In the genomic region with DNA sequence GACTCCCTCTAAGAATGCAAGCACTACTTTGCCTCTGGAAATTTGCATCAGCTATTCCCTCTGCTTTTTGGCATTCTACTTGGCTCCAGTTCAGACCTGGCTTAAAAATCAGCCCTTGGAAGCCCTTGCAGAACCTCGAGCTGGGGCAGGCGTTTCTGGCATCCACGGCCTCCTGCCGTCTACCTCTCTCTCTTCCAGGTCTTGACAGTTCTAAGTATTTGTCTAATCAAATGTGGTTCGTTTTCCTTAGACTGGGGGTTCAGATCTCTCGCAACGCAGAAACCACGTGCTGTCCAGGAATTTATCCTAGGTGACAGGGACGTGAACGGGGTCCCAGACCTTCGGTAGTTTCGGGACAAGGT, we compare ENCODE assay signal across 8 mouse cellular contexts. TPM values are rescaled to one million over a fixed set of nuclear protein-coding genes. Genes with fewer than 3 reads are reported as not detected.
DNase-seq lines count a peak whose midpoint lies in the region; ATAC-seq lines count a peak whose summit lies in the region.

No protein-coding gene starts in this region.

- H3K36me3 ChIP-seq in forebrain, embryonic 16.5 days (ENCODE audit: control insufficient read depth, insufficient read depth): peaks cover 2% of the 10 kb centered on the region; the same call in 1 of the 2 replicates
- H3K36me3 ChIP-seq in hindbrain, embryonic 12.5 days: peaks cover 24% of the 10 kb centered on the region
- H3K36me3 ChIP-seq in midbrain, embryonic 16.5 days (ENCODE audit: control insufficient read depth, insufficient read depth, low read length): peaks cover 9% of the 10 kb centered on the region

- 0% methylated on average over 12 of the region's 12 CpGs for WGBS in forebrain, embryonic 16.5 days
- under 1% methylated on average over 12 of the region's 12 CpGs for WGBS in hindbrain, embryonic 12.5 days
- WGBS in midbrain, embryonic 16.5 days: under 1% methylated on average over 12 of the region's 12 CpGs

- H3K4me2 ChIP-seq in forebrain, embryonic 16.5 days (ENCODE audit: low read length): peak overlapping the region; percentile 70
- peak overlapping the region; percentile 79 for H3K4me2 ChIP-seq in hindbrain, embryonic 12.5 days (replicated peaks)
- peak overlapping the region; percentile 79 for H3K4me2 ChIP-seq in midbrain, embryonic 16.5 days (ENCODE audit: low read length)

- H3K27ac ChIP-seq in forebrain, embryonic 16.5 days (ENCODE audit: low read length): peak overlapping the region; percentile 100
- peak overlapping the region; percentile 99 for H3K27ac ChIP-seq in hindbrain, embryonic 12.5 days
- H3K27ac ChIP-seq in midbrain, embryonic 16.5 days (ENCODE audit: low read length): peak overlapping the region; percentile 99

- peaks cover 40% of the 10 kb centered on the region for H3K4me1 ChIP-seq in forebrain, embryonic 16.5 days (replicated peaks; ENCODE audit: control insufficient read depth, insufficient read depth, low read length)
- H3K4me1 ChIP-seq in hindbrain, embryonic 12.5 days: peaks cover 47% of the 10 kb centered on the region
- H3K4me1 ChIP-seq in midbrain, embryonic 16.5 days (ENCODE audit: control insufficient read depth, insufficient read depth, low read length): peaks cover 37% of the 10 kb centered on the region

- H3K9me3 ChIP-seq in forebrain, embryonic 16.5 days (ENCODE audit: control insufficient read depth, low read length): no peaks in the 10 kb centered on the region
- H3K9me3 ChIP-seq in hindbrain, embryonic 12.5 days (replicated peaks): no peaks in the 10 kb centered on the region
- no peaks in the 10 kb centered on the region for H3K9me3 ChIP-seq in midbrain, embryonic 16.5 days (replicated peaks; ENCODE audit: control insufficient read depth, low read length, poor library complexity, severe bottlenecking)

- H3K4me3 ChIP-seq in forebrain, embryonic 16.5 days (replicated peaks; ENCODE audit: low read length): peak overlapping the region; percentile 71
- peak overlapping the region; percentile 61 for H3K4me3 ChIP-seq in hindbrain, embryonic 12.5 days
- H3K4me3 ChIP-seq in midbrain, embryonic 16.5 days (ENCODE audit: low read depth, low read length): peak overlapping the region; percentile 65

- no peaks in the 10 kb centered on the region for H3K27me3 ChIP-seq in forebrain, embryonic 16.5 days (replicated peaks; ENCODE audit: control insufficient read depth, insufficient read depth, low read length)
- 0 out of 2 replicates have a peak, but pooled peaks cover 1% of the 10 kb centered on the region for H3K27me3 ChIP-seq in hindbrain, embryonic 12.5 days
- no peaks in the 10 kb centered on the region for H3K27me3 ChIP-seq in midbrain, embryonic 16.5 days (ENCODE audit: control insufficient read depth, insufficient read depth, low read depth, low read length)

- intact Hi-C loops in left cerebral cortex, postnatal 4 days (cut with DNase I): no loop called here

- peak overlapping the region; percentile 96 for H3K9ac ChIP-seq in forebrain, embryonic 16.5 days (replicated peaks; ENCODE audit: low read depth, low read length)
- H3K9ac ChIP-seq in hindbrain, embryonic 12.5 days: peak overlapping the region; percentile 89
- H3K9ac ChIP-seq in midbrain, embryonic 16.5 days (ENCODE audit: low read depth, low read length): peak overlapping the region; percentile 91

- ATAC-seq in forebrain, embryonic 16.5 days: peak; percentile 26
- no peak; the same call in 1 of the 2 replicates for ATAC-seq in hindbrain, embryonic 12.5 days (ENCODE audit: low FRiP score)
- peak; percentile 12; the same call in 1 of the 2 replicates for ATAC-seq in midbrain, embryonic 16.5 days

- peak; percentile 50 to 76 for DNase-seq in frontal cortex, adult 2 months (ENCODE audit: extremely low spot score in 1 of 2, low spot score in 1 of 2)
- no peak for DNase-seq in frontal cortex, postnatal 10 days (ENCODE audit: low spot score in 2 of 2)
- peak; percentile 91 for DNase-seq in brain, adult 2 months (ENCODE audit: low read depth, low spot score)
- DNase-seq in left cerebral cortex, postnatal 4 days: peak; percentile 67
- DNase-seq in spleen, adult 12 weeks (ENCODE audit: low spot score): no peak

RNA-seq across cellular contexts. Expression of a gene that starts 0.3 kb away (rescaled TPM):
- polyA plus RNA-seq in frontal cortex, adult 2 months (2012; rRNA removed): 82.8 and 84.1 TPM in 2 replicates
- 267 and 282 TPM in 2 replicates for polyA plus RNA-seq in forebrain, embryonic 16.5 days (2015; fragmentation: Nextera tagmentation; extraction: Ambion mirVana)
- polyA plus RNA-seq in hindbrain, embryonic 12.5 days (2016; fragmentation: Nextera tagmentation; extraction: Ambion mirVana): 155 and 160 TPM in 2 replicates
- 100 to 1,000 TPM; 105 to 108 TPM for total RNA-seq in left cerebral cortex, postnatal 4 days (2021)
- polyA plus RNA-seq in midbrain, embryonic 16.5 days (2015; fragmentation: Nextera tagmentation; extraction: Ambion mirVana): 298 and 327 TPM in 2 replicates

RNA-seq across cellular contexts. Expression of a gene that starts 5.8 kb away (rescaled TPM):
- not detected in 2 replicates for polyA plus RNA-seq in frontal cortex, adult 2 months (2012; rRNA removed)
- 1.2 and 1.9 TPM in 2 replicates for polyA plus RNA-seq in forebrain, embryonic 16.5 days (2015; fragmentation: Nextera tagmentation; extraction: Ambion mirVana)
- polyA plus RNA-seq in hindbrain, embryonic 12.5 days (2016; fragmentation: Nextera tagmentation; extraction: Ambion mirVana): 1.9 TPM in 2 replicates
- not detected for total RNA-seq in left cerebral cortex, postnatal 4 days (2021)
- polyA plus RNA-seq in midbrain, embryonic 16.5 days (2015; fragmentation: Nextera tagmentation; extraction: Ambion mirVana): 1.6 and 1.7 TPM in 2 replicates

RNA-seq across cellular contexts. Expression of a gene that starts 24.0 kb away (rescaled TPM):
- 46.3 and 46.7 TPM in 2 replicates for polyA plus RNA-seq in frontal cortex, adult 2 months (2012; rRNA removed)
- 26.4 and 26.5 TPM in 2 replicates for polyA plus RNA-seq in forebrain, embryonic 16.5 days (2015; fragmentation: Nextera tagmentation; extraction: Ambion mirVana)
- 29.0 and 34.1 TPM in 2 replicates for polyA plus RNA-seq in hindbrain, embryonic 12.5 days (2016; fragmentation: Nextera tagmentation; extraction: Ambion mirVana)
- total RNA-seq in left cerebral cortex, postnatal 4 days (2021): 100 to 1,000 TPM; 118 to 120 TPM
- 26.3 and 26.9 TPM in 2 replicates for polyA plus RNA-seq in midbrain, embryonic 16.5 days (2015; fragmentation: Nextera tagmentation; extraction: Ambion mirVana)

RNA-seq across cellular contexts. Expression of a gene that starts 24.6 kb away (rescaled TPM):
- 225 and 258 TPM in 2 replicates for polyA plus RNA-seq in frontal cortex, adult 2 months (2012; rRNA removed)
- polyA plus RNA-seq in forebrain, embryonic 16.5 days (2015; fragmentation: Nextera tagmentation; extraction: Ambion mirVana): 67.8 and 86.8 TPM in 2 replicates
- polyA plus RNA-seq in hindbrain, embryonic 12.5 days (2016; fragmentation: Nextera tagmentation; extraction: Ambion mirVana): 41.3 and 42.3 TPM in 2 replicates
- 100 to 1,000 TPM; 332 to 353 TPM for total RNA-seq in left cerebral cortex, postnatal 4 days (2021)
- 63.2 and 75.3 TPM in 2 replicates for polyA plus RNA-seq in midbrain, embryonic 16.5 days (2015; fragmentation: Nextera tagmentation; extraction: Ambion mirVana)

RNA-seq across cellular contexts. Expression of a gene that starts 39.5 kb away (rescaled TPM):
- not detected in 2 replicates for polyA plus RNA-seq in frontal cortex, adult 2 months (2012; rRNA removed)
- polyA plus RNA-seq in forebrain, embryonic 16.5 days (2015; fragmentation: Nextera tagmentation; extraction: Ambion mirVana): not detected in 2 replicates
- not detected in 2 replicates for polyA plus RNA-seq in hindbrain, embryonic 12.5 days (2016; fragmentation: Nextera tagmentation; extraction: Ambion mirVana)
- under 1 TPM in 1 of 2 experiments, not detected in 1; 0.48 TPM for total RNA-seq in left cerebral cortex, postnatal 4 days (2021)
- polyA plus RNA-seq in midbrain, embryonic 16.5 days (2015; fragmentation: Nextera tagmentation; extraction: Ambion mirVana): not detected in 2 replicates

Comparison
In these comparisons a context has a peak if more than half of its experiments do, and no peak if none do; other contexts are left out.
1. DNase-seq: peak in frontal cortex, adult 2 months (2 of 2), brain, adult 2 months (single experiment) and left cerebral cortex, postnatal 4 days (single experiment); none in frontal cortex, postnatal 10 days (0 of 2) and spleen, adult 12 weeks (single experiment).
2. Peak in every context shown above with its lines, with median percentiles within 50 percentile points of each other: H3K27ac ChIP-seq, H3K4me2 ChIP-seq, H3K4me3 ChIP-seq and H3K9ac ChIP-seq.